Mouse (Mus musculus): ENCODE measurements around the gene Slc17a4. TPM values are rescaled to one million over a fixed set of nuclear protein-coding genes. Genes with fewer than 3 reads are reported as not detected.

Slc17a4 gene
- 0.26 TPM for polyA plus RNA-seq (2015; fragmentation: Illumina TruSeq; extraction: RNeasy Lipid Tissue Mini Kit (QIAGEN cat#74804); ENCODE audit: insufficient read depth, low read depth, low replicate concordance)

GRCm38 (mm10) chr13:23914376-23915167, at the start of gene Slc17a4:
Gene Slc17a4, minus strand, starts transcription at chr13:23915009.

DNA sequence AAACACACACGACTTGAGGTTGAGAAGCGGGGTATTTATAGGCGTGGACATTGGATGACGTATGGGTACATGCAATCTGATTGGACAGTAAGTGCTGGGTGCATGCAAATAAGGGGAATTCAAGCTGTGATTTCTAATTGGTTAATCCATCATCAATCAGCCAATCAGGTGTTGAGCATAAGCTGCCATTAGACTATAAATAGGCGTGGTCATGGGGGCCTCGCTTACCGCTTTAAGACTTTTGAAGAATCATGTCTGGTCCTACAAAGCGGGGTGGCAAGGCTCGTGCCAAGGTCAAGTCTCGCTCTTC, 19.4 kb upstream of the Slc17a4 start, which contains the start of gene Hist1h2aa:
Hist1h2aa (plus strand) TSS at position 252 of the 310 bp plus-strand sequence.

GRCm38 (mm10) chr13:23933421-23934210, 18.8 kb upstream of the Slc17a4 start, which contains the start of gene Hist1h2ba:
Gene Hist1h2ba, minus strand, starts transcription at chr13:23934156.

GRCm38 (mm10) chr13:23867405-23867804, 47.4 kb downstream of the Slc17a4 start, which contains the start of gene Slc17a1:
Gene Slc17a1, plus strand, starts transcription at chr13:23867750.

Other genes starting within 250 kb of the Slc17a4 start
- gene Hist1h2ac, start 231.1 kb downstream of the Slc17a4 start, polyA plus RNA-seq (2015; fragmentation: Illumina TruSeq; extraction: RNeasy Lipid Tissue Mini Kit (QIAGEN cat#74804); ENCODE audit: insufficient read depth, low read depth, low replicate concordance): 0.33 TPM
- 37.3 TPM for gene Hist1h2bc, start 230.8 kb downstream of the Slc17a4 start, polyA plus RNA-seq (2015; fragmentation: Illumina TruSeq; extraction: RNeasy Lipid Tissue Mini Kit (QIAGEN cat#74804); ENCODE audit: insufficient read depth, low read depth, low replicate concordance)
- not detected for gene Hist1h1t, start 219.2 kb downstream of the Slc17a4 start, polyA plus RNA-seq (2015; fragmentation: Illumina TruSeq; extraction: RNeasy Lipid Tissue Mini Kit (QIAGEN cat#74804); ENCODE audit: insufficient read depth, low read depth, low replicate concordance)
- 2.0 TPM for gene Hist1h4c, start 216.6 kb downstream of the Slc17a4 start, polyA plus RNA-seq (2015; fragmentation: Illumina TruSeq; extraction: RNeasy Lipid Tissue Mini Kit (QIAGEN cat#74804); ENCODE audit: insufficient read depth, low read depth, low replicate concordance)
- 11.9 TPM for gene Hfe, start 204.2 kb downstream of the Slc17a4 start, polyA plus RNA-seq (2015; fragmentation: Illumina TruSeq; extraction: RNeasy Lipid Tissue Mini Kit (QIAGEN cat#74804); ENCODE audit: insufficient read depth, low read depth, low replicate concordance)
- 18.7 TPM for gene Hist1h1c, start 176.2 kb downstream of the Slc17a4 start, polyA plus RNA-seq (2015; fragmentation: Illumina TruSeq; extraction: RNeasy Lipid Tissue Mini Kit (QIAGEN cat#74804); ENCODE audit: insufficient read depth, low read depth, low replicate concordance)
- gene Hist1h3c, start 169.4 kb downstream of the Slc17a4 start, polyA plus RNA-seq (2015; fragmentation: Illumina TruSeq; extraction: RNeasy Lipid Tissue Mini Kit (QIAGEN cat#74804); ENCODE audit: insufficient read depth, low read depth, low replicate concordance): not detected
- gene Hist1h2bb, start 168.3 kb downstream of the Slc17a4 start, polyA plus RNA-seq (2015; fragmentation: Illumina TruSeq; extraction: RNeasy Lipid Tissue Mini Kit (QIAGEN cat#74804); ENCODE audit: insufficient read depth, low read depth, low replicate concordance): not detected
- gene Hist1h2ab, start 163.9 kb downstream of the Slc17a4 start, polyA plus RNA-seq (2015; fragmentation: Illumina TruSeq; extraction: RNeasy Lipid Tissue Mini Kit (QIAGEN cat#74804); ENCODE audit: insufficient read depth, low read depth, low replicate concordance): not detected
- gene Hist1h3b, start 162.7 kb downstream of the Slc17a4 start, polyA plus RNA-seq (2015; fragmentation: Illumina TruSeq; extraction: RNeasy Lipid Tissue Mini Kit (QIAGEN cat#74804); ENCODE audit: insufficient read depth, low read depth, low replicate concordance): not detected
- gene Hist1h4b, start 158.0 kb downstream of the Slc17a4 start, polyA plus RNA-seq (2015; fragmentation: Illumina TruSeq; extraction: RNeasy Lipid Tissue Mini Kit (QIAGEN cat#74804); ENCODE audit: insufficient read depth, low read depth, low replicate concordance): not detected
- not detected for gene Hist1h4a, start 153.8 kb downstream of the Slc17a4 start, polyA plus RNA-seq (2015; fragmentation: Illumina TruSeq; extraction: RNeasy Lipid Tissue Mini Kit (QIAGEN cat#74804); ENCODE audit: insufficient read depth, low read depth, low replicate concordance)
- gene Hist1h3a, start 152.6 kb downstream of the Slc17a4 start, polyA plus RNA-seq (2015; fragmentation: Illumina TruSeq; extraction: RNeasy Lipid Tissue Mini Kit (QIAGEN cat#74804); ENCODE audit: insufficient read depth, low read depth, low replicate concordance): not detected
- gene Hist1h1a, start 151.3 kb downstream of the Slc17a4 start, polyA plus RNA-seq (2015; fragmentation: Illumina TruSeq; extraction: RNeasy Lipid Tissue Mini Kit (QIAGEN cat#74804); ENCODE audit: insufficient read depth, low read depth, low replicate concordance): not detected
- gene Trim38, start 145.1 kb downstream of the Slc17a4 start, polyA plus RNA-seq (2015; fragmentation: Illumina TruSeq; extraction: RNeasy Lipid Tissue Mini Kit (QIAGEN cat#74804); ENCODE audit: insufficient read depth, low read depth, low replicate concordance): not detected
- not detected for gene Slc17a2, start 108.0 kb downstream of the Slc17a4 start, polyA plus RNA-seq (2015; fragmentation: Illumina TruSeq; extraction: RNeasy Lipid Tissue Mini Kit (QIAGEN cat#74804); ENCODE audit: insufficient read depth, low read depth, low replicate concordance)
- not detected for gene Slc17a3, start 75.6 kb downstream of the Slc17a4 start, polyA plus RNA-seq (2015; fragmentation: Illumina TruSeq; extraction: RNeasy Lipid Tissue Mini Kit (QIAGEN cat#74804); ENCODE audit: insufficient read depth, low read depth, low replicate concordance)
- not detected for gene Slc17a1, start 47.3 kb downstream of the Slc17a4 start, polyA plus RNA-seq (2015; fragmentation: Illumina TruSeq; extraction: RNeasy Lipid Tissue Mini Kit (QIAGEN cat#74804); ENCODE audit: insufficient read depth, low read depth, low replicate concordance)
- not detected for gene Hist1h2ba, start 19.1 kb upstream of the Slc17a4 start, polyA plus RNA-seq (2015; fragmentation: Illumina TruSeq; extraction: RNeasy Lipid Tissue Mini Kit (QIAGEN cat#74804); ENCODE audit: insufficient read depth, low read depth, low replicate concordance)
- not detected for gene Hist1h2aa, start 19.5 kb upstream of the Slc17a4 start, polyA plus RNA-seq (2015; fragmentation: Illumina TruSeq; extraction: RNeasy Lipid Tissue Mini Kit (QIAGEN cat#74804); ENCODE audit: insufficient read depth, low read depth, low replicate concordance)
- gene Scgn, start 76.2 kb upstream of the Slc17a4 start, polyA plus RNA-seq (2015; fragmentation: Illumina TruSeq; extraction: RNeasy Lipid Tissue Mini Kit (QIAGEN cat#74804); ENCODE audit: insufficient read depth, low read depth, low replicate concordance): 13.2 TPM

All from pancreas, adult 10 weeks (tissue).